Mouse (Mus musculus): ENCODE results near the gene Crcp. TPM values are rescaled to one million over a fixed set of nuclear protein-coding genes. Genes with fewer than 3 reads are reported as not detected.
A peak's percentile ranks its signal among the peaks of the same experiment; 100 is the strongest.

Crcp gene
- polyA plus RNA-seq, 1 experiment = 7.1 TPM

GRCm38 (mm10) chr5:130067841-130068264 lies 38.8 kb downstream of the Crcp start:
- no peak for DNase-seq (ENCODE audit: low read depth in 1 of 2, low spot score in 2 of 2)
- no peaks in the 10 kb centered on the region for H3K36me3 ChIP-seq (ENCODE audit: control insufficient read depth, insufficient read depth, low read length)

GRCm38 (mm10) chr5:130073026-130073425 lies 43.9 kb downstream of the Crcp start, which contains the start of gene Tpst1:
Gene Tpst1, plus strand, starts transcription at chr5:130073326.
- no peak for DNase-seq (ENCODE audit: low read depth in 1 of 2, low spot score in 2 of 2)
- no peak within 1 kb of the TSS for H3K4me3 ChIP-seq (ENCODE audit: extremely low read depth, insufficient read depth, insufficient read length)
- H3K27me3 ChIP-seq (ENCODE audit: control insufficient read depth, insufficient read depth, low read length) = no peaks in the 10 kb centered on the region
- TF ChIP-seq POLR2A (IDR thresholded peaks at IDR 0.05; ENCODE audit: low read depth, low read length) (no peak), CTCF (IDR thresholded peaks at IDR 0.05; ENCODE audit: extremely low read depth, insufficient read depth, insufficient read length, insufficient replicate concordance) (no peak)
- no peak within 1 kb of the TSS for H3K27ac ChIP-seq (ENCODE audit: insufficient read depth, low read length)
- H3K36me3 ChIP-seq (ENCODE audit: control insufficient read depth, insufficient read depth, low read length) = no peaks in the 10 kb centered on the region
- H3K4me1 ChIP-seq (ENCODE audit: control insufficient read depth, insufficient read depth, insufficient read length) = no peaks in the 10 kb centered on the region
- 95% methylated on average over 6 of the region's 6 CpGs for WGBS

More at GRCm38 (mm10) chr5:130067841-130068264, 38.8 kb downstream of the Crcp start:
- H3K4me3 ChIP-seq (ENCODE audit: extremely low read depth, insufficient read depth, insufficient read length) = no peak overlapping the region
- H3K4me1 ChIP-seq (ENCODE audit: control insufficient read depth, insufficient read depth, insufficient read length) = peaks cover 3% of the 10 kb centered on the region; the same call in 1 of the 2 replicates
- H3K27ac ChIP-seq (ENCODE audit: insufficient read depth, low read length) = no peak overlapping the region
- TF ChIP-seq CTCF (IDR thresholded peaks at IDR 0.05; ENCODE audit: extremely low read depth, insufficient read depth, insufficient read length, insufficient replicate concordance) (no peak), POLR2A (IDR thresholded peaks at IDR 0.05; ENCODE audit: low read depth, low read length) (no peak)
- H3K27me3 ChIP-seq (ENCODE audit: control insufficient read depth, insufficient read depth, low read length) = no peaks in the 10 kb centered on the region
- 70% methylated on average over 3 of the region's 3 CpGs for WGBS

- Histone ChIP-seq H3K4me3 (ENCODE audit: extremely low read depth, insufficient read depth, insufficient read length) (no peak overlapping the region), H3K36me3 (ENCODE audit: control insufficient read depth, insufficient read depth, low read length) (no peaks in the 10 kb centered on the region), H3K27me3 (ENCODE audit: control insufficient read depth, insufficient read depth, low read length) (no peaks in the 10 kb centered on the region), H3K4me1 (ENCODE audit: control insufficient read depth, insufficient read depth, insufficient read length) (peaks cover 10% of the 10 kb centered on the region; the same call in 1 of the 2 replicates), H3K27ac (ENCODE audit: insufficient read depth, low read length) (no peak overlapping the region)
- WGBS = 87% methylated on average over 6 of the region's 6 CpGs
- no peak for DNase-seq (ENCODE audit: low read depth in 1 of 2, low spot score in 2 of 2)
- no peak for TF ChIP-seq CTCF (IDR thresholded peaks at IDR 0.05; ENCODE audit: extremely low read depth, insufficient read depth, insufficient read length, insufficient replicate concordance)
- TF ChIP-seq POLR2A (IDR thresholded peaks at IDR 0.05; ENCODE audit: low read depth, low read length) = no peak
Observed at GRCm38 (mm10) chr5:130074491-130074890, 45.4 kb downstream of the Crcp start.

GRCm38 (mm10) chr5:130076396-130076795 lies 47.3 kb downstream of the Crcp start:
- TF ChIP-seq CTCF (IDR thresholded peaks at IDR 0.05; ENCODE audit: extremely low read depth, insufficient read depth, insufficient read length, insufficient replicate concordance) (no peak), POLR2A (IDR thresholded peaks at IDR 0.05; ENCODE audit: low read depth, low read length) (no peak)
- Histone ChIP-seq H3K36me3 (ENCODE audit: control insufficient read depth, insufficient read depth, low read length) (no peaks in the 10 kb centered on the region), H3K4me3 (ENCODE audit: extremely low read depth, insufficient read depth, insufficient read length) (no peak overlapping the region), H3K4me1 (ENCODE audit: control insufficient read depth, insufficient read depth, insufficient read length) (peaks cover 13% of the 10 kb centered on the region; the same call in 1 of the 2 replicates), H3K27ac (ENCODE audit: insufficient read depth, low read length) (no peak overlapping the region), H3K27me3 (ENCODE audit: control insufficient read depth, insufficient read depth, low read length) (no peaks in the 10 kb centered on the region)
- no peak for DNase-seq (ENCODE audit: low read depth in 1 of 2, low spot score in 2 of 2)
- 57% methylated on average over 6 of the region's 6 CpGs for WGBS

DNA sequence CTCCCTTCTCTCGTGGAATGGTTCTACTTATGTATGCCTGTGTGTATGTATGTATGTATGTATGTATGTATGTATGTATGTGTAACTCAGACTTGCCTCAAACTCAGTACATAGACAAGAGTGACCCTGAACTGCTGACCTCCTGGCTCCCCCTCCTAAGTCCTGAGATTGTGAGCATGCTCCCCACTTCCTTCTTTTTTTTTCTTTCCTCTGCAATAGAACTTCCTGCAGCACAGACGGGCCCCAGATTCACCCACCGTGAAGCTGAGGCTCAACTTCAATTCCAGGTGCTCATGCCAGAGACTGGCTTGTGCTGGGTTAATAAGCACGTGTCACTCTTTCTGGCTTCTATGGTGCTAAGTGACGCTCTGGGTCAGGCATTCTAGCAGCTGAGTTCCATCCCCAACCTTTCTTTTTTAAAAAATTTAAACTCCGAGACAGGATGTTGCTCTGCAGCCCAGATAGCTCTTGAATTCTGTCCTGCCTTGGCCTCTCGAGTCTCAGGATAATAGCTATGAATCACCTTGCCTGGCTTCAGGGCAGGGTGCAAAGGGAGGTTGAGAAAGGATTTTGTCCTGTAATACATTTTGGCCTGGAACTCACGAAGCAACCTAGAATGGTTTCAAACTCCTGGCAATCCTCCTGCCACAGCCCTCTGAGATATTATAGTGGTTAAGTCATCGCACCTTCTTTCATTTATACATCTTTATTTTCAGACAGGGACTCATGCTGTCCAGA lies 49.2 kb downstream of the Crcp start:
- no peaks in the 10 kb centered on the region for H3K27me3 ChIP-seq (ENCODE audit: control insufficient read depth, insufficient read depth, low read length)
- 30% methylated on average over 9 of the region's 9 CpGs for WGBS
- no peak overlapping the region for H3K4me3 ChIP-seq (ENCODE audit: extremely low read depth, insufficient read depth, insufficient read length)
- no peak overlapping the region for H3K27ac ChIP-seq (ENCODE audit: insufficient read depth, low read length)
- no peaks in the 10 kb centered on the region for H3K36me3 ChIP-seq (ENCODE audit: control insufficient read depth, insufficient read depth, low read length)
- H3K4me1 ChIP-seq (ENCODE audit: control insufficient read depth, insufficient read depth, insufficient read length) = peaks cover 13% of the 10 kb centered on the region; the same call in 1 of the 2 replicates
- DNase-seq (ENCODE audit: low read depth in 1 of 2, low spot score in 2 of 2) = no peak
- TF ChIP-seq CTCF (IDR thresholded peaks at IDR 0.05; ENCODE audit: extremely low read depth, insufficient read depth, insufficient read length, insufficient replicate concordance) = no peak
- no peak for TF ChIP-seq POLR2A (IDR thresholded peaks at IDR 0.05; ENCODE audit: low read depth, low read length)

DNA sequence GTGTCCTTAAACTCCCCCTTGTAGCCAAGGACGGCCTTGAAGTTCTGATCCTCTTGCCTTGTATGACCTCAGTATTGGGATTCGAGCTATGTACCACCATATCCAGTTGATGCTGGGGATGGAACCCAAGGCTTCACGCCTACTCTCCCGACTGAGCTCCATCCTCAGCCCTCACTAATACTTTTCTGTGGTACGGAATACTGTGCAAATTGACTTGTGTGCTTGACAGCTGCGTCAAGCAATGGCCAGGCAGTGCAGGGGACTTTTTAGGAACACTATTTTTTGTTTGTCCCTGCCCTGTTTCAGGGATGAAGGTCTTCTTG lies 49.7 kb downstream of the Crcp start:
- 59% methylated on average over 6 of the region's 6 CpGs for WGBS

More for the DNA sequence above, 49.7 kb downstream of the Crcp start:
- no peaks in the 10 kb centered on the region for H3K36me3 ChIP-seq (ENCODE audit: control insufficient read depth, insufficient read depth, low read length)
- H3K27ac ChIP-seq (ENCODE audit: insufficient read depth, low read length) = peak overlapping the region; percentile 53; the same call in 1 of the 2 replicates
- H3K4me3 ChIP-seq (ENCODE audit: extremely low read depth, insufficient read depth, insufficient read length) = peak overlapping the region; percentile 57; the same call in 1 of the 2 replicates
- H3K27me3 ChIP-seq (ENCODE audit: control insufficient read depth, insufficient read depth, low read length) = no peaks in the 10 kb centered on the region
- H3K4me1 ChIP-seq (ENCODE audit: control insufficient read depth, insufficient read depth, insufficient read length) = peaks cover 13% of the 10 kb centered on the region; the same call in 1 of the 2 replicates
- TF ChIP-seq POLR2A (IDR thresholded peaks at IDR 0.05; ENCODE audit: low read depth, low read length) = no peak
- no peak for TF ChIP-seq CTCF (IDR thresholded peaks at IDR 0.05; ENCODE audit: extremely low read depth, insufficient read depth, insufficient read length, insufficient replicate concordance)
- no peak for DNase-seq (ENCODE audit: low read depth in 1 of 2, low spot score in 2 of 2)
